Mouse (Mus musculus): ENCODE data around the gene Comt. TPM values are rescaled to one million over a fixed set of nuclear protein-coding genes. Genes with fewer than 3 reads are reported as not detected.

Gene Comt
- polyA plus RNA-seq, 1 experiment from 2014 or later, result 58.4 TPM

DNA sequence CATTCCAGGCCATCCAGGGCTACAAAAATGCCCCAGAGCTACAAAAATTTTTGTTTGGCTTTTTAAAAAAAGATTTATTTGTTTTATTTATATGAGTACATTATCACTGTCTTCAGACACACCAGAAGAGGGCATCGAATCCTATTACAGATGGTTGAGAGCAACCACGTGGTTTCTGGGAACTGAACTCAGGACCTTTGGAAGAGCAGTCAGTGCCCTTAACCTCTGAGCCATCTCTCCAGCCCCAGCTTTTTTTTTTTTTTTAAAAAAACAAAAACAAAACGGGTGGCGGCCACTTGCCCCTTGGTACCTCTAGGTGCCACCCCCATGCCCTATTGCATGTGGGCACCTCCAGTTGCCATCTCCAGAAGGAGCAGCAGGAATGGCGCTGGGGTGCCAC is 9.2 kb downstream of the Comt start:
- DNase-seq (ENCODE audit: low spot score), result no peak
- Histone ChIP-seq H3K4me1 (peaks cover 12% of the 10 kb centered on the region; the same call in 1 of the 2 replicates), H3K9me3 (no peaks in the 10 kb centered on the region), H3K36me3 (replicated peaks) (peaks cover 66% of the 10 kb centered on the region), H3K27me3 (replicated peaks; ENCODE audit: low read depth, poor library complexity, severe bottlenecking) (no peaks in the 10 kb centered on the region), H3K27ac (replicated peaks) (no peak overlapping the region), H3K4me3 (no peak overlapping the region)
- 91% methylated on average over 5 of the region's 5 CpGs for WGBS

DNA sequence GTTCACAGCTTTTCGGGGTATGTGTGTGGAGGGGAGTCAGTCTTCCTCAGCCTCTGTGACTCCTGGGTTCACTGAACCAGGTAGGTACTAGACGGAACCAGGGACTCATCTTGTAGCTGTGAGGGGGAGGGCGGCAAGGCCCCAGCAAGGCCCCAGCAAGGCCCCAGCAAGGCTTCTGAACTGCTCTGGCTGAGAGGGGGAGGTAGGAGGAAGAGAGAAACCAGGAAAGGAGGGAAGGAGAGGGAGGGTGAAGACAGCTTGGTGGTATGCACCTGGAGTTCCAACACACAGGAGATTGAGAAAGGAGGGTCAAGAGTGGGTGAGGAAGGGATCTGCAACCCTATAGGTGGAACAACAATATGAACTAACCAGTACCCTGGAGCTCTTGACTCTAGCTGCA is 9.8 kb downstream of the Comt start:
- Histone ChIP-seq H3K36me3 (replicated peaks) (peaks cover 63% of the 10 kb centered on the region), H3K9me3 (no peaks in the 10 kb centered on the region), H3K27me3 (replicated peaks; ENCODE audit: low read depth, poor library complexity, severe bottlenecking) (no peaks in the 10 kb centered on the region), H3K4me3 (no peak overlapping the region), H3K27ac (replicated peaks) (peak overlapping the region; percentile 65), H3K4me1 (peaks cover 15% of the 10 kb centered on the region)
- WGBS, result 86% methylated on average over 3 of the region's 3 CpGs
- no peak for DNase-seq (ENCODE audit: low spot score)

- Histone ChIP-seq H3K36me3 (replicated peaks) (peaks cover 63% of the 10 kb centered on the region), H3K9me3 (no peaks in the 10 kb centered on the region), H3K27ac (replicated peaks) (peak overlapping the region; percentile 65; the same call in 1 of the 2 replicates)
Measured at GRCm38 (mm10) chr16:18416094-18416761, 10.4 kb downstream of the Comt start.

GRCm38 (mm10) chr16:18413032-18413816 is 13.4 kb downstream of the Comt start:
- Histone ChIP-seq H3K4me1 (peaks cover 34% of the 10 kb centered on the region), H3K4me3 (no peak overlapping the region), H3K27me3 (replicated peaks; ENCODE audit: low read depth, poor library complexity, severe bottlenecking) (no peaks in the 10 kb centered on the region), H3K36me3 (replicated peaks) (peaks cover 80% of the 10 kb centered on the region), H3K27ac (replicated peaks) (no peak overlapping the region), H3K9me3 (no peaks in the 10 kb centered on the region)
- no peak for DNase-seq (ENCODE audit: low spot score)
- WGBS, result 88% methylated on average over 7 of the region's 7 CpGs

More at GRCm38 (mm10) chr16:18416094-18416761, 10.4 kb downstream of the Comt start:
- 80% methylated on average over 18 of the region's 18 CpGs for WGBS
- Histone ChIP-seq H3K4me3 (no peak overlapping the region), H3K27me3 (replicated peaks; ENCODE audit: low read depth, poor library complexity, severe bottlenecking) (no peaks in the 10 kb centered on the region), H3K4me1 (peaks cover 21% of the 10 kb centered on the region)
- no peak for DNase-seq (ENCODE audit: low spot score)

GRCm38 (mm10) chr16:18411802-18412476 is 14.7 kb downstream of the Comt start:
- H3K4me3 ChIP-seq, result no peak overlapping the region
- no peaks in the 10 kb centered on the region for H3K9me3 ChIP-seq
- 0 out of 2 replicates have a peak overlapping the region, but pooled peaks have one; percentile 19 for H3K27ac ChIP-seq (replicated peaks)
- peaks cover 82% of the 10 kb centered on the region for H3K36me3 ChIP-seq (replicated peaks)
- H3K27me3 ChIP-seq (replicated peaks; ENCODE audit: low read depth, poor library complexity, severe bottlenecking), result no peaks in the 10 kb centered on the region
- DNase-seq (ENCODE audit: low spot score), result no peak
- 83% methylated on average over 12 of the region's 12 CpGs for WGBS
- peaks cover 34% of the 10 kb centered on the region for H3K4me1 ChIP-seq

- 0 out of 2 replicates have a peak overlapping the region, but pooled peaks have one; percentile 24 for H3K27ac ChIP-seq (replicated peaks)
- H3K9me3 ChIP-seq, result no peaks in the 10 kb centered on the region
- H3K4me3 ChIP-seq, result no peak overlapping the region
- no peaks in the 10 kb centered on the region for H3K27me3 ChIP-seq (replicated peaks; ENCODE audit: low read depth, poor library complexity, severe bottlenecking)
- H3K4me1 ChIP-seq, result peaks cover 29% of the 10 kb centered on the region
- H3K36me3 ChIP-seq (replicated peaks), result peaks cover 83% of the 10 kb centered on the region
- WGBS, result 79% methylated on average over 13 of the region's 13 CpGs
- no peak for DNase-seq (ENCODE audit: low spot score)
Measured at GRCm38 (mm10) chr16:18411026-18411649, 15.5 kb downstream of the Comt start.

- DNase-seq (ENCODE audit: low spot score), result no peak
- H3K4me1 ChIP-seq, result peaks cover 27% of the 10 kb centered on the region
- peaks cover 83% of the 10 kb centered on the region for H3K36me3 ChIP-seq (replicated peaks)
- WGBS, result 64% methylated on average over 5 of the region's 5 CpGs
- no peak overlapping the region for H3K4me3 ChIP-seq
- H3K27ac ChIP-seq (replicated peaks), result no peak overlapping the region
- H3K9me3 ChIP-seq, result no peaks in the 10 kb centered on the region
- no peaks in the 10 kb centered on the region for H3K27me3 ChIP-seq (replicated peaks; ENCODE audit: low read depth, poor library complexity, severe bottlenecking)
Measured at GRCm38 (mm10) chr16:18410418-18410817, 16.2 kb downstream of the Comt start.

GRCm38 (mm10) chr16:18409776-18410175 is 16.9 kb downstream of the Comt start:
- Histone ChIP-seq H3K27ac (replicated peaks) (no peak overlapping the region), H3K4me1 (peaks cover 27% of the 10 kb centered on the region), H3K27me3 (replicated peaks; ENCODE audit: low read depth, poor library complexity, severe bottlenecking) (no peaks in the 10 kb centered on the region), H3K4me3 (no peak overlapping the region), H3K9me3 (no peaks in the 10 kb centered on the region), H3K36me3 (replicated peaks) (peaks cover 83% of the 10 kb centered on the region)
- 64% methylated on average over 4 of the region's 4 CpGs for WGBS
- no peak for DNase-seq (ENCODE audit: low spot score)

- Histone ChIP-seq H3K27me3 (replicated peaks; ENCODE audit: low read depth, poor library complexity, severe bottlenecking) (no peaks in the 10 kb centered on the region), H3K27ac (replicated peaks) (no peak overlapping the region), H3K9me3 (no peaks in the 10 kb centered on the region), H3K36me3 (replicated peaks) (peaks cover 87% of the 10 kb centered on the region), H3K4me3 (no peak overlapping the region), H3K4me1 (peaks cover 27% of the 10 kb centered on the region)
- WGBS, result 78% methylated on average over 7 of the region's 7 CpGs
- no peak for DNase-seq (ENCODE audit: low spot score)
Measured at GRCm38 (mm10) chr16:18407912-18408311, 18.7 kb downstream of the Comt start.

- 18% methylated on average over 2 of the region's 2 CpGs for WGBS
- Histone ChIP-seq H3K4me1 (peaks cover 27% of the 10 kb centered on the region), H3K9me3 (no peaks in the 10 kb centered on the region), H3K27ac (replicated peaks) (no peak overlapping the region), H3K27me3 (replicated peaks; ENCODE audit: low read depth, poor library complexity, severe bottlenecking) (no peaks in the 10 kb centered on the region), H3K36me3 (replicated peaks) (peaks cover 93% of the 10 kb centered on the region), H3K4me3 (no peak overlapping the region)
- DNase-seq (ENCODE audit: low spot score), result peak; percentile 60
Measured at GRCm38 (mm10) chr16:18406293-18406692, 20.4 kb downstream of the Comt start.

GRCm38 (mm10) chr16:18405876-18406275 is 20.8 kb downstream of the Comt start:
- DNase-seq (ENCODE audit: low spot score), result no peak
- Histone ChIP-seq H3K27me3 (replicated peaks; ENCODE audit: low read depth, poor library complexity, severe bottlenecking) (no peaks in the 10 kb centered on the region), H3K36me3 (replicated peaks) (peaks cover 93% of the 10 kb centered on the region), H3K4me3 (no peak overlapping the region), H3K27ac (replicated peaks) (no peak overlapping the region), H3K9me3 (no peaks in the 10 kb centered on the region), H3K4me1 (peaks cover 27% of the 10 kb centered on the region)
- 70% methylated on average over 2 of the region's 2 CpGs for WGBS

All from embryonic facial prominence, embryonic 10.5 days (tissue).